Mouse (Mus musculus) lung, postnatal 0 days (tissue): ENCODE data around the gene Proser2.

Experiments
- CTCF ChIP-seq: IDR thresholded peaks from 2 replicates; pipeline ENCODE4 v1.5.1; 2016; ENCODE audit warnings: antibody characterized with exemption, mild to moderate bottlenecking
- EP300 ChIP-seq: IDR thresholded peaks from 2 replicates; pipeline ENCODE4 v1.6.1; 2016; ENCODE audit warnings: antibody characterized with exemption, mild to moderate bottlenecking, control low read depth

DNA sequence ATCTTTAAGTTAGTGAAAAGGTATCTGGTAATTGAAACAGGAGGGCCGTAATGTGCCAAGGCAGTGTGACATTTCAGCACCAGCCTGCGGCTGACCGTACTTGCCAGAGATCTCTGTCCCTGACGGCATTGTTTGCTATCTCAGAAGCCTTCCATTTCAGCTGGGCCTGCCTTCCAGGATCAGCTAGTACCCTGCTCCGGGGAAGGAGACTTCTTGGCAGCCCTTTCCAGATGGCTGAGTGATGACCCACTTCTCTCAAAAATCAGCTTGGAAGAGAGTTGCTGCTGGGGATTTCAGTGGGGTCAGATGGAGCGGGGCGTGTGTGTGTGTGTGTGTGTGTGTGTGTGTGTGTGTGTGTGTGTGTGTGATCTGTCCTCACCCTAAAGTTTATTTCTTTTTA, 16.9 kb upstream of the Proser2 start:
- no peak for TF ChIP-seq CTCF
- TF ChIP-seq EP300 = no peak
